Mouse (Mus musculus) left cerebral cortex, adult 18-20 months (tissue): Measurements from ENCODE around the gene Vipas39. TPM values are rescaled to one million over a fixed set of nuclear protein-coding genes. Genes with fewer than 3 reads are reported as not detected.
"Not testable (repeated sequence)": the region's sequence is repeated elsewhere in the genome, so short reads cannot be mapped to it uniquely, and the experiment has no call there.

Experiments
- DNase-seq, 2 experiments: peaks; one replicate each; pipeline ENCODE4 v3.0.0; 2021 to 2022; ENCODE audit warnings: low spot score in 2 of 2, mixed read lengths in 1 of 2
- total RNA-seq, 2 experiments: library from RNA; stranded (reverse); gene quantifications; 2 replicates each; pipeline ENCODE4 v1.2.3; 2021

The Vipas39 gene
- total RNA-seq, 2 experiments from 2014 or later: 50.9 to 54.3 TPM

- DNase-seq: no peak
These were observed 9.1 kb upstream of the Vipas39 start for GRCm38 (mm10) chr12:87274853-87275831.

- peak; percentile 12 to 30 for DNase-seq
These were observed 1.6 kb upstream of the Vipas39 start for GRCm38 (mm10) chr12:87267682-87268081.

GRCm38 (mm10) chr12:87266827-87267603 lies 959 bp upstream of the Vipas39 start:
- peak in 1 of 2 experiments; percentile 7 for DNase-seq

- no peak for DNase-seq
These were observed 612 bp downstream of the Vipas39 start for GRCm38 (mm10) chr12:87265444-87265843.

- DNase-seq: no peak
These were observed 5.5 kb downstream of the Vipas39 start for GRCm38 (mm10) chr12:87260562-87260961.

- DNase-seq: no peak
These were observed 9.4 kb downstream of the Vipas39 start for GRCm38 (mm10) chr12:87256629-87257028.

GRCm38 (mm10) chr12:87253878-87254277 lies 12.2 kb downstream of the Vipas39 start:
- DNase-seq: peak in 1 of 2 experiments; percentile 3

- no peak for DNase-seq
These were observed 15.9 kb downstream of the Vipas39 start for GRCm38 (mm10) chr12:87250161-87250560.

- no peak for DNase-seq
These were observed 27.4 kb downstream of the Vipas39 start, which contains the start of gene Noxred1 for GRCm38 (mm10) chr12:87238632-87239031. Gene Noxred1 (minus strand): TSS chr12:87238732.

GRCm38 (mm10) chr12:87236882-87237483 lies 29.1 kb downstream of the Vipas39 start:
- no peak for DNase-seq

GRCm38 (mm10) chr12:87230379-87230895 lies 35.6 kb downstream of the Vipas39 start:
- DNase-seq: no peak

- no peak for DNase-seq
These were observed 36.4 kb downstream of the Vipas39 start for GRCm38 (mm10) chr12:87229633-87230032.

GRCm38 (mm10) chr12:87226801-87227200 lies 39.3 kb downstream of the Vipas39 start:
- no peak for DNase-seq

GRCm38 (mm10) chr12:87224950-87225349 lies 41.1 kb downstream of the Vipas39 start:
- no peak for DNase-seq

GRCm38 (mm10) chr12:87219362-87219761 lies 46.7 kb downstream of the Vipas39 start:
- DNase-seq: no peak

GRCm38 (mm10) chr12:87217596-87217995 lies 48.5 kb downstream of the Vipas39 start:
- DNase-seq: no peak

GRCm38 (mm10) chr12:87216053-87216452 lies 50.0 kb downstream of the Vipas39 start:
- no peak for DNase-seq

GRCm38 (mm10) chr12:87212844-87213606 lies 53.0 kb downstream of the Vipas39 start:
- DNase-seq: no peak

GRCm38 (mm10) chr12:87205789-87206188 lies 60.3 kb downstream of the Vipas39 start:
- DNase-seq: not testable (repeated sequence)

- no peak for DNase-seq
These were observed 64.4 kb downstream of the Vipas39 start for GRCm38 (mm10) chr12:87201694-87202093.
